Mouse (Mus musculus): ENCODE data around the gene Igdcc4. TPM values are rescaled to one million over a fixed set of nuclear protein-coding genes. Genes with fewer than 3 reads are reported as not detected.

Igdcc4 gene
- polyA plus RNA-seq, 1 experiment from 2014 or later: 15.1 TPM

DNA sequence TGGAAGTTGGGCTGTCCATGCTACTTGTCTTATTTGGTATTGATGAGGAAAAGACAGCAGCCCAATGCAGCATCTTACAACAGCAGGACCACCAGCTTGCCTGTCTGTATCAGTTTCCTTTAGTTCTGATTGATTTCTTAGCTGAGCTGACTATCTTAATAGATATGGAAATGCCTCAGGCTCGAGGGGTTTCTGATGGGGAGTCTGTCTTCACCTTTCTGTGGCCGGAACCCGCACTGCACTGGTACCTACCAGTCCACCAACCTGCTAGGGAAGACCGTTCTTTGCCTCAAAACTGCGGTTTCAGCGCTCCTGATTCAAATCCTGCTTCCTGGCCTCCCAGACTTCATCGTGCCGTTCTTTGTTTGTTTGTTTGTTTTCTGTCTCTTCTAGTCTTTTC, 60.6 kb downstream of the Igdcc4 start:
- no peak overlapping the region for H3K4me3 ChIP-seq (replicated peaks)
- 15% methylated on average over 8 of the region's 8 CpGs for WGBS
- H3K9ac ChIP-seq (replicated peaks): no peak overlapping the region
- no peaks in the 10 kb centered on the region for H3K9me3 ChIP-seq (replicated peaks)
- H3K4me1 ChIP-seq: peaks cover 55% of the 10 kb centered on the region
- no peak overlapping the region for H3K27ac ChIP-seq (replicated peaks)
- peak overlapping the region; percentile 80 for H3K4me2 ChIP-seq
- ATAC-seq (ENCODE audit: low FRiP score): no peak
- no peaks in the 10 kb centered on the region for H3K27me3 ChIP-seq (replicated peaks)
- no peaks in the 10 kb centered on the region for H3K36me3 ChIP-seq

DNA sequence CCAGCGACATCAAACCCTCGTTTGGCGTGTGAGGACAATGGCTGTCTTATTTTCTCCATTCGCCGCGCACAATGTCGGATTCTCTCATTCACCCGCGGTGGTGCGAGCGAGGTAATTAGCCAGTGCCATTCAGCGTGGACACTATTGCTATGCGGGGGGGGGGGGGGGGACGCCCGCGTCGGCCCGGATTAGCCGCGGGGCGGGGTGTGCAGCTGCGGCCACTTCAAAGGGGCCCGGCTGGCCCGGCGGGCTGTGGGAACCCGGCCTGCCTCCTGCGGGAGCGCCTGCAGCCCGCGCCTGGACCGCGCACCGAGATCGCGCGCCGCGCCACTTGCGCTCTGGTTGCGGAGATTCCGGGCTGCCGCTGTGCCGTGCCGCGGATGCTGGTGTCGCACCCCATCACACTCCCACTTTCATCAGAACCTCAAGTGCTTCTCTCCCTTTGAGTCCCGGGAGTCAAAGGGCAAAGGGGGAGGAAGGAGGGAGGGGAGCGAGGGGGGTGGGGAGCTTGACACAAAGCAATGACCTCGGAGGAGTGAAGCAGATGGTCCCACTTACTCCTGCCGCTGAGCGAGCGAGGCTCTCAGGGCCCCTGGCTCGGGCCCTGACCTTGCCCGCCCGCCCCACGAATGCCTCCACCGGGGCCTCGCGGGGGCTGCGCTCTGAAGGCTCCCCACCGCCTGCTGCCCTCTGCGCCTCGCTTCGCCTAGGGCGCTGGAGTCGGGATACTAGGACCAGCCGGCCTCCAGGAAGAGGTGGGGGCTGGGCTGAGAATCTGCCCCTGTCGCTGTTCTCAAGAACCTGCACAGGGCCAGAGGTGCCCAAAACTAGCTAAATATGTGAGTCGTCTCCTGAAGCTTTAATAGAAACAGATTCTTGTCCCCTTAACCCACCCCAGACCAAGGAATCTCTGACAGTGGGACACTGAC, 61.7 kb downstream of the Igdcc4 start:
- Histone ChIP-seq H3K27ac (replicated peaks) (peak overlapping the region; percentile 73), H3K9ac (replicated peaks) (peak overlapping the region; percentile 49), H3K36me3 (no peaks in the 10 kb centered on the region), H3K4me3 (replicated peaks) (peak overlapping the region; percentile 46), H3K4me1 (peaks cover 48% of the 10 kb centered on the region), H3K9me3 (replicated peaks) (no peaks in the 10 kb centered on the region), H3K4me2 (peak overlapping the region; percentile 80), H3K27me3 (replicated peaks) (no peaks in the 10 kb centered on the region)
- 2% methylated on average over 60 of the region's 69 CpGs for WGBS
- peak; percentile 75 for ATAC-seq (ENCODE audit: low FRiP score)

DNA sequence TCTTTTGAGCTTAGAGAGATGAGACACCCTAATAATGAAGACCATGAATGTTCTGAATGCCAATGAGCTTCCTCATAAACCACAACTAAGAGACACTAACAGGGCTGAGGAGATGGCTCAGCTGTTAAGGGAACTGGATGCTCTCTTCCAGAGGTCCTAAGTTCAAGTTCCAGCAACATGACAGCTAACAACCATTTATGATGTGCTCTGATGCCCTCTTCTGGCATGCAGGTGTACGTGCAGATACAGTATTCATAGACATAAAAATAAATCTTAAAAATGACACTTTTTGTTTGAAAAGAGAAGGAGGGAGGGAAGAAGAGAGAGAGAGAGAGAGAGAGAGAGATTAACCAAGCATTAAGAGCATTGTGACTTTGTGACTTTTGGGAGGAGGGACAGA, 63.6 kb downstream of the Igdcc4 start:
- H3K4me1 ChIP-seq: peaks cover 53% of the 10 kb centered on the region

DNA sequence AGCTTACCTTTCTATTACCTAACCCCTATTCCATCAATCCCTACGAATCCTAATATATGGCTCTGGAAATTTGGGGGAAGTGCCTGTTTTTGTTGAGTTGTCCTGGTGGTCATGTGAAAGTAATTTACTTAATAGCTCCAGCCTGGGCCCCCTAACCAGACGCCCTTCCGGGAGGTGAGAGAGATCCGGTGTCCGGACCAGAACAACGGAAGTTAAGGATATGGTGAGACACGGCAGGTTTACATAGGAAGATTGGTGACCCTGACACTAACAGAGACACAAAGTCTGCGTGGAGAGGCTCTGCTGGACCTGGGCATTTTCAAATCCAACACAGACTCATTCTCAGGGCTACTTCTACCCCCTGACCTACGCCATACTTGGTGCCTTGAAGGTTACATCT, 65.1 kb downstream of the Igdcc4 start:
- Histone ChIP-seq H3K27me3 (replicated peaks) (no peaks in the 10 kb centered on the region), H3K9me3 (replicated peaks) (no peaks in the 10 kb centered on the region), H3K4me3 (replicated peaks) (no peak overlapping the region), H3K4me2 (no peak overlapping the region), H3K9ac (replicated peaks) (no peak overlapping the region), H3K36me3 (no peaks in the 10 kb centered on the region), H3K27ac (replicated peaks) (no peak overlapping the region), H3K4me1 (peaks cover 47% of the 10 kb centered on the region)
- WGBS: 41% methylated on average over 9 of the region's 9 CpGs
- ATAC-seq (ENCODE audit: low FRiP score): no peak

More for the DNA sequence above, 63.6 kb downstream of the Igdcc4 start:
- Histone ChIP-seq H3K27ac (replicated peaks) (no peak overlapping the region), H3K9me3 (replicated peaks) (no peaks in the 10 kb centered on the region), H3K36me3 (no peaks in the 10 kb centered on the region), H3K27me3 (replicated peaks) (no peaks in the 10 kb centered on the region), H3K4me2 (no peak overlapping the region), H3K9ac (replicated peaks) (no peak overlapping the region), H3K4me3 (replicated peaks) (no peak overlapping the region)
- 34% methylated on average over 1 of the region's 1 CpGs for WGBS
- ATAC-seq (ENCODE audit: low FRiP score): no peak

DNA sequence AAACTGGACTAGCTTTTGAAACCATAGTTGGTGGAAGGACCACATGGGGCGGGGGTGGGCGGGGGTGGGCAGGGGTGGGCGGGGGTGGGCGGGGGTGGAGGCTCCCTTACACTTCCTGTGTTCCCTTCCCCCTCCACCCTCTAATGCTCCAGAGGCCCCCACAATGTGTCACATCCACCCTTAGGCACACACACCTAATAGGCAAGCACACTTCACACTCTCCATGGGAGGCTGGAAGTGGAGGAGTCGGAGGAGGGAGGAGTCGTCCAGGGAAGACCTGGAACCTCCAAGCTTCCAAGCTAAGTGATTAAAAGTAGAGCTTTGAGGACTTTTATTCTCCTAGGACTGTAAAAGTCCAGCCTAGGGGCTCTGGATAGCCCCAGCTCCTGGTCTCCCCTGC, 67.2 kb downstream of the Igdcc4 start:
- Histone ChIP-seq H3K9me3 (replicated peaks) (no peaks in the 10 kb centered on the region), H3K27me3 (replicated peaks) (no peaks in the 10 kb centered on the region), H3K9ac (replicated peaks) (no peak overlapping the region), H3K4me1 (peaks cover 27% of the 10 kb centered on the region), H3K4me2 (no peak overlapping the region), H3K27ac (replicated peaks) (peak overlapping the region; percentile 63; the same call in 1 of the 2 replicates), H3K4me3 (replicated peaks) (no peak overlapping the region), H3K36me3 (no peaks in the 10 kb centered on the region)
- WGBS: 18% methylated on average over 2 of the region's 6 CpGs
- ATAC-seq (ENCODE audit: low FRiP score): no peak

DNA sequence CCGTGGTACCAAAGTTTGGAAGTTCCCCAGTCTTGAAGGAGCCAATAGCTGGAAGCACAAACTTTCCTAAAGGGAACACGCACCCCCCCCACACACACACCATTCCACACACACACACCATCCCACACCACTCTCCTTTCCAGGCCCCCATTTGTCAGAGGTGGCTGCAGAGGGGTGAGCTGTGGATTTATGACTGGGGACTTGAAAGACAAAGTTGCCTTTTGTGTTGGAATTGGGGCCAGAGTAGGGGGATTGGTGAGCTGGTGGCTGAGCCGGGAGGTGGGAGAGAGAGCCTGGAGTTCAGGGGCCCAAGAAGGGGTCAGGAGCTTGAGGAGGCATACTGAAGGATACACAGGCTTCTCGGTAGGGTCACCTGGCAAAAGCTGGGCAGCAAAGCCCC, 67.7 kb downstream of the Igdcc4 start:
- WGBS: 5% methylated on average over 4 of the region's 4 CpGs
- H3K27ac ChIP-seq (replicated peaks): peak overlapping the region; percentile 63
- H3K27me3 ChIP-seq (replicated peaks): no peaks in the 10 kb centered on the region
- no peak for ATAC-seq (ENCODE audit: low FRiP score)
- no peak overlapping the region for H3K4me2 ChIP-seq
- no peaks in the 10 kb centered on the region for H3K9me3 ChIP-seq (replicated peaks)
- H3K4me3 ChIP-seq (replicated peaks): no peak overlapping the region
- no peaks in the 10 kb centered on the region for H3K36me3 ChIP-seq
- H3K4me1 ChIP-seq: peaks cover 23% of the 10 kb centered on the region
- no peak overlapping the region for H3K9ac ChIP-seq (replicated peaks)

DNA sequence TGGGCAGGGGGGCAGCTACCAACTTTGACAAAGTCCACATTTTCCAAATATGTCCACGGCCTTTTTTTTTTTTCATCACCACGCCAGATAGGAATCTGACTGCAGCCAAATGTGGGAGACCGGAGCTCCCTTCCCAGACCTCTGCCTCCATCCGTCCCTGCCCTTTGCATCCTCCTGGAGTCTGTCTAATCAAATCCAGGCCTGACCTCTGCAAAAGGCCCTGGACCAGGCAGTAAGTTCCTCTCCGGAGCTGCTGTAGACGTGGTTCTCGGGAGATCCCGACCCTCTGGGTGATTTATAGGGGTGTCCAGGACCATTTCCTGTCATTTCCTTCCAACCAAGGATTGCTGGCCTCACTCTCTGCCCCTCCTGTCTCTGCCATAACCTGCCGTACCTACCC, 71.4 kb downstream of the Igdcc4 start:
- WGBS: 54% methylated on average over 9 of the region's 9 CpGs
- H3K27ac ChIP-seq (replicated peaks): no peak overlapping the region
- no peak for ATAC-seq (ENCODE audit: low FRiP score)
- H3K9me3 ChIP-seq (replicated peaks): no peaks in the 10 kb centered on the region
- H3K9ac ChIP-seq (replicated peaks): no peak overlapping the region
- no peaks in the 10 kb centered on the region for H3K36me3 ChIP-seq
- H3K4me2 ChIP-seq: no peak overlapping the region
- H3K4me1 ChIP-seq: peaks cover 40% of the 10 kb centered on the region
- no peaks in the 10 kb centered on the region for H3K27me3 ChIP-seq (replicated peaks)
- H3K4me3 ChIP-seq (replicated peaks): no peak overlapping the region

DNA sequence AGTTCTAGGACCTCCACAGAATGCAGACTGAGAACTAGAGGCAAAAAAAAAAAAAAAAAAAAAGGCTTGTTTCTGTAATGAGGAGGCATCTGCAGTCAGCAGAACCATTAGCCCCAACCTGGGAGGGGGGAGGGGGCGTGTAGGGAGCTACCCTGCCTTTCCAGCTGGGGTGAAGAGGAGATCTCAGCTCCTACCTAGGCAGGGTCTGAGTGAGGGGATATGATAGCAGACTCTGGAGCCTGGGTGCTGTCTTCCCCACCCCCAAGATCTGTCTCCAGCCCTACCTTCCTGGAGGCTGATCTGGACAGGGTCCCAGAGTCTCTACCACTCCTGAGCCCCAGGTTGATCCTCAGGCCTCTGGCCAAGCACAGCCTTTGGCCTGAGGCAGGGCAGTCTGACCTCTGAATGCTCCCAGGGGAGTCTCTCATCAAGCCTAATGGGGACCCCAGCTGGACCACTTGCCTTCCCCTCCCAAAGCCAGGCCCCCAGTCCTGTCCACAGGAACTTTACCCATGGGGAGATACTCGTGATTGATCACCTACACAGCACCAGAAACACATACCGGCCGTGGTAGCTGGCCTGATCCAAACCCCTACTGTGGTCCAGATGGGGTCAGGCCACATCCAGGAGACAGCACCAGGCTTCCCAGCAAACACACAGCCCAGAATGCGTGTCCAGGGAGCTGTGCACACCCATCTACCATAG, 74.1 kb downstream of the Igdcc4 start:
- H3K27ac ChIP-seq (replicated peaks): peak overlapping the region; percentile 68
- H3K4me1 ChIP-seq: peaks cover 53% of the 10 kb centered on the region
- H3K27me3 ChIP-seq (replicated peaks): no peaks in the 10 kb centered on the region
- H3K9me3 ChIP-seq (replicated peaks): no peaks in the 10 kb centered on the region
- H3K4me2 ChIP-seq: no peak overlapping the region
- no peak overlapping the region for H3K4me3 ChIP-seq (replicated peaks)
- WGBS: 13% methylated on average over 5 of the region's 5 CpGs
- H3K9ac ChIP-seq (replicated peaks): peak overlapping the region; percentile 20; the same call in 1 of the 2 replicates
- H3K36me3 ChIP-seq: no peaks in the 10 kb centered on the region
- ATAC-seq (ENCODE audit: low FRiP score): peak; percentile 12; the same call in 1 of the 2 replicates

DNA sequence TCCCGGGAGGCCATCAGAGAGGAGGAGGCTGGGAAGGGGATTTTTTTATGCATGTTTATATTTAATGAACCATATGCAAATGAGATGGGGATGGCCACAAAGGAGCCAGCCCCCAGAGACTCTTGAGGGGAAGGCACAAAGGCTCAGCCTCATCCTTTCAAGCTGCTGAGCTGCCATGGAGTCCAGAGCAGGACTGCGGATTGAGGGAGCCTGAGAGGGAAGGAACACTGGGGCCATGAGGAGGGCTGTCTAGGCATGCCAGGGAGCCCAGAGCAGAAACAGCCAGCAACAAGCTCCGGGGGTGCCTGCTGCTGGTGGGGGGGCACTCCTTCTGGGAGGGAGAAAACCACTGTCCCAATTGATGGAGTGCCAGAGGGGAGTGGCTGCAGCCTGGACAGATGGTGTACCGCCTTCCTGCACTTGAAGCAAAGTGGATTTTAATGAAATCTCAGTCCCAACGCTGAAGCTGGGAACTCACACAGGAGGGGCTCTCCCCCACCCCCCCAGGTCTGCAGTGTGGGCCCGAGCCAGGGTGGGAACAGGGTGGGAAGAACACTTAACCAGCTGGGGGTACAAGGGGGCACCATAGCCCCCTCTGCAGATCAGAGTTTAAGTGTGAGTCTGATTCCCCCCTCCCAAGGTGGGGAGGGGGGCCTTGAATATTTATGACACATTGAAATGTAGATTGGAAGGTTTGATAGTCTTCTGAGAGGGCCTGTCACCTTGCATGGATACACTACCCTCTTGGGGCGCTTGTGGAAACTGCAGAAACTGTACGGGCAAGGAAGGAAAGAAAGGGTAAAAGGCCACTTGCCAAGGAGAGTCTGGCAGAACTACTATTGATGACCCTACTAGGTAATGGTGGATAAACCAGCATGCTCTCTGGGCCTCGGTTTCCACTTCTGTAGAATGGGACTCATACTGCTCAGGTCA, 74.9 kb downstream of the Igdcc4 start:
- Histone ChIP-seq H3K9ac (replicated peaks) (peak overlapping the region; percentile 20; the same call in 1 of the 2 replicates), H3K4me2 (0 out of 2 replicates have a peak overlapping the region, but pooled peaks have one; percentile 10), H3K27me3 (replicated peaks) (no peaks in the 10 kb centered on the region), H3K4me1 (peaks cover 61% of the 10 kb centered on the region), H3K9me3 (replicated peaks) (no peaks in the 10 kb centered on the region), H3K27ac (replicated peaks) (peak overlapping the region; percentile 68), H3K4me3 (replicated peaks) (no peak overlapping the region), H3K36me3 (no peaks in the 10 kb centered on the region)
- ATAC-seq (ENCODE audit: low FRiP score): peak; percentile 56; the same call in 1 of the 2 replicates
- 10% methylated on average over 9 of the region's 9 CpGs for WGBS

DNA sequence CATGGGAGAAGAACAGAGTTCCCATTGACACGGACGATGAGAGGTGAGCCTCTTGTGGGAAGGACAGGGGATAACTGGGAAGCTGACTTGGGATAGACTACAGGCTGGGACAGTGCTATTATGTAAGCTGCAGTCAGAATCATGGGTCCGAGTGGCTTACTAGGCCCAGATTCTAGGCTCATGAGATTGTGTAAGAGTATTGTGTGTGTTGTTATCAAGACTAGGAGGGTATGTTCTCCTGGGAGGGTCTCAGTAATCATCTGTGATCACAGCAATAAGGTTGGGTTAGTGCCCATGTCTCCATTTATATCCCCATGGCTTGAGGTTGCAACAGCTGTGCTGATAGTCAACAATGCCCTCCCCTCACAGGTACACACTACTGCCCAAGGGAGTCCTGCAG, 76.2 kb downstream of the Igdcc4 start:
- Histone ChIP-seq H3K4me1 (peaks cover 64% of the 10 kb centered on the region), H3K4me3 (replicated peaks) (no peak overlapping the region), H3K27me3 (replicated peaks) (no peaks in the 10 kb centered on the region), H3K36me3 (peaks cover 6% of the 10 kb centered on the region), H3K27ac (replicated peaks) (peak overlapping the region; percentile 77), H3K4me2 (no peak overlapping the region), H3K9me3 (replicated peaks) (no peaks in the 10 kb centered on the region), H3K9ac (replicated peaks) (no peak overlapping the region)
- 64% methylated on average over 3 of the region's 3 CpGs for WGBS
- ATAC-seq (ENCODE audit: low FRiP score): no peak

DNA sequence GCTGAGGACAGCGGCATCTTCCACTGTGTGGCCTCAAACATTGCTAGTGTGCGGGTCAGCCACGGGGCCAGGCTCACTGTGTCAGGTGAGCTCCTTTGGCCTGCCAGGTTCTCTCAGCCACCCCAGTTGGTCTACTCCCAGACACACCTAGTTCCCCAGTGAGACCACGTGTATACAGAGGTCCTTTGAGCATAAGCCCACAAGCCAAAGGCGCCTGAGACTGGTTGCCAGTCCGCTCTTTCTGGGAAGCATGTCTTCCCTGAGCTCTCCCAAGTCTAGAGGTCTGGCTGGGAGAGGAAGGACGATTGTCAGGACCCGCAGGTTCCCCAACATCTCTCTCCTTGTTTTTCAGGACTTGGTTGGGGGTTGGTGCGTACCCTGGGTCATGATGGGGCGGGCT, 76.6 kb downstream of the Igdcc4 start:
- Histone ChIP-seq H3K4me3 (replicated peaks) (no peak overlapping the region), H3K9ac (replicated peaks) (no peak overlapping the region), H3K9me3 (replicated peaks) (no peaks in the 10 kb centered on the region), H3K4me1 (peaks cover 67% of the 10 kb centered on the region), H3K36me3 (peaks cover 6% of the 10 kb centered on the region), H3K4me2 (no peak overlapping the region), H3K27me3 (replicated peaks) (no peaks in the 10 kb centered on the region), H3K27ac (replicated peaks) (peak overlapping the region; percentile 77)
- WGBS: 49% methylated on average over 10 of the region's 10 CpGs
- no peak for ATAC-seq (ENCODE audit: low FRiP score)

Measured in neural tube, embryonic 15.5 days (tissue).